Mouse (Mus musculus) kidney, embryonic 16.5 days (tissue): ENCODE data around the gene Gm49358. TPM values are rescaled to one million over a fixed set of nuclear protein-coding genes. Genes with fewer than 3 reads are reported as not detected.

Experiments
- ATAC-seq: fragments of 200-750 bp; cut with Nextera tagmentation; 2 replicates; pipeline ENCODE4 v1.8.0; 2017; ENCODE audit warnings: moderate TSS enrichment; ENCODE audit not compliant: low FRiP score, low TSS enrichment
- H3K27ac ChIP-seq: fragments of 300-500 bp; sonication (generic); 2 replicates; pipeline ENCODE4 v1.5.1; 2014; ENCODE audit warnings: low read length
- H3K27me3 ChIP-seq: fragments of 300-500 bp; sonication (generic); 2 replicates; pipeline ENCODE4 v1.6.1; 2014; ENCODE audit warnings: low read length, control low read depth, mixed read lengths; ENCODE audit not compliant: insufficient read depth
- H3K36me3 ChIP-seq: fragments of 300-500 bp; sonication (generic); 2 replicates; pipeline ENCODE4 v1.6.1; 2014; ENCODE audit warnings: low read length, control low read depth, mixed read lengths; ENCODE audit not compliant: insufficient read depth
- H3K4me1 ChIP-seq: fragments of 300-500 bp; sonication (generic); 2 replicates; pipeline ENCODE4 v1.6.1; 2014; ENCODE audit warnings: low read length, control low read depth, mixed read lengths; ENCODE audit not compliant: insufficient read depth
- H3K4me2 ChIP-seq: fragments of 300-500 bp; sonication (generic); replicated peaks from 2 replicates; pipeline ENCODE4 v1.6.1; 2014; ENCODE audit warnings: low read depth, low read length
- H3K4me3 ChIP-seq: fragments of 300-500 bp; sonication (generic); 2 replicates; pipeline ENCODE4 v1.5.1; 2014; ENCODE audit warnings: mild to moderate bottlenecking, low read length
- H3K9ac ChIP-seq: fragments of 300-500 bp; sonication (generic); replicated peaks from 2 replicates; pipeline ENCODE4 v1.6.1; 2014; ENCODE audit warnings: low read length
- H3K9me3 ChIP-seq: fragments of 300-500 bp; sonication (generic); 2 replicates; pipeline ENCODE4 v1.6.1; 2016; ENCODE audit warnings: low read length, control low read depth
- WGBS: fragments of 180-500 bp; shearing (Covaris S2); extraction: QIAGEN DNeasy Blood & Tissue Kit; methylation state at CpG from one replicate; pipeline ENCODE4 v1.1.7; 2014; 5-methylcytosine and 5-hydroxymethylcytosine counted together
- polyA plus RNA-seq: library from polyadenylated mRNA; unstranded; fragments of >200 nt; fragmentation: Nextera tagmentation; extraction: Ambion mirVana; gene quantifications from 2 replicates; pipeline ENCODE4 v1.2.1, GENCODE M21; 2015

Gene Gm49358
- not detected in 2 replicates for polyA plus RNA-seq

- Histone ChIP-seq H3K27me3 (no peaks in the 10 kb centered on the region), H3K4me3 (no peak within 1 kb of the TSS), H3K9ac (no peak within 1 kb of the TSS), H3K27ac (no peak within 1 kb of the TSS), H3K4me2 (no peak within 1 kb of the TSS), H3K9me3 (no peaks in the 10 kb centered on the region), H3K36me3 (no peaks in the 10 kb centered on the region), H3K4me1 (no peaks in the 10 kb centered on the region)
- WGBS, result 79% methylated on average over 5 of the region's 5 CpGs
- ATAC-seq, result no peak
Measured at GRCm38 (mm10) chr10:86763672-86764071, at the start of gene Gm49358. Gm49358 (plus strand) TSS chr10:86763972.

DNA sequence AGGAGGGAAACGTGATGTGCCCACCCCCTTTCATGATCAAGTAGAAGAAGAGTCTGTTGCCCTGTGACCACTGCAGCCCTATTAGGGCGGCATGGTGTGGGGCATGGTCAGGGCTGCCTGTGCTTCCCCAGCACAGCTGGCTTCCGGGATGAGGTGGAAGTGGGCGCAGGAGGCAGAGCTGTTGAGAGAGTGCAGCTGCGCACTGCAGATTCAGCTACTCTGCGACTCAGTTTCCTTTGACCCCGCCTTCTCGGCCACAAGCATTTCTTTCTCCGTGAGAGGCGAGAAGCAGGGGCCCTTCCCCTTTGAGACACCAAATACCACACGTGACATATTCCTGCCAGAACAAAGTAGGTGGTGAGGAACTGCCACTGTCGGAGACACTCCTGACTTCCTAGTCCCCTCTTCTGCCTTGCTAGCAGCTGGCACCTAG, 36.2 kb upstream of the Gm49358 start:
- 3% methylated on average over 12 of the region's 12 CpGs for WGBS
- Histone ChIP-seq H3K9ac (peak overlapping the region; percentile 68), H3K4me2 (peak overlapping the region; percentile 66), H3K27ac (peak overlapping the region; percentile 47), H3K9me3 (no peaks in the 10 kb centered on the region), H3K27me3 (no peaks in the 10 kb centered on the region), H3K4me3 (peak overlapping the region; percentile 40), H3K4me1 (peaks cover 10% of the 10 kb centered on the region), H3K36me3 (no peaks in the 10 kb centered on the region)
- ATAC-seq, result peak; percentile 90

GRCm38 (mm10) chr10:86728176-86728575, 35.6 kb upstream of the Gm49358 start:
- no peak for ATAC-seq
- no peak overlapping the region for H3K9ac ChIP-seq
- no peaks in the 10 kb centered on the region for H3K27me3 ChIP-seq
- H3K4me1 ChIP-seq, result peaks cover 10% of the 10 kb centered on the region
- H3K4me2 ChIP-seq, result no peak overlapping the region
- H3K27ac ChIP-seq, result peak overlapping the region; percentile 47; the same call in 1 of the 2 replicates
- H3K36me3 ChIP-seq, result no peaks in the 10 kb centered on the region
- no peaks in the 10 kb centered on the region for H3K9me3 ChIP-seq
- H3K4me3 ChIP-seq, result no peak overlapping the region
- 84% methylated on average over 3 of the region's 3 CpGs for WGBS

GRCm38 (mm10) chr10:86730823-86731499, 32.8 kb upstream of the Gm49358 start:
- peak; percentile 49; the same call in 1 of the 2 replicates for ATAC-seq
- H3K9ac ChIP-seq, result peak overlapping the region; percentile 77
- no peak overlapping the region for H3K27ac ChIP-seq
- no peaks in the 10 kb centered on the region for H3K27me3 ChIP-seq
- 7% methylated on average over 22 of the region's 22 CpGs for WGBS
- H3K9me3 ChIP-seq, result no peaks in the 10 kb centered on the region
- H3K4me2 ChIP-seq, result peak overlapping the region; percentile 86
- H3K4me1 ChIP-seq, result peaks cover 10% of the 10 kb centered on the region
- peak overlapping the region; percentile 57 for H3K4me3 ChIP-seq
- H3K36me3 ChIP-seq, result no peaks in the 10 kb centered on the region

- Histone ChIP-seq H3K27ac (no peak overlapping the region), H3K9me3 (no peaks in the 10 kb centered on the region), H3K4me1 (peaks cover 10% of the 10 kb centered on the region), H3K4me2 (no peak overlapping the region), H3K36me3 (no peaks in the 10 kb centered on the region), H3K27me3 (no peaks in the 10 kb centered on the region), H3K9ac (no peak overlapping the region; the same call in 1 of the 2 replicates), H3K4me3 (no peak overlapping the region; the same call in 1 of the 2 replicates)
- WGBS, result 63% methylated on average over 2 of the region's 2 CpGs
- no peak for ATAC-seq
Measured at GRCm38 (mm10) chr10:86731500-86731863, 32.3 kb upstream of the Gm49358 start.

DNA sequence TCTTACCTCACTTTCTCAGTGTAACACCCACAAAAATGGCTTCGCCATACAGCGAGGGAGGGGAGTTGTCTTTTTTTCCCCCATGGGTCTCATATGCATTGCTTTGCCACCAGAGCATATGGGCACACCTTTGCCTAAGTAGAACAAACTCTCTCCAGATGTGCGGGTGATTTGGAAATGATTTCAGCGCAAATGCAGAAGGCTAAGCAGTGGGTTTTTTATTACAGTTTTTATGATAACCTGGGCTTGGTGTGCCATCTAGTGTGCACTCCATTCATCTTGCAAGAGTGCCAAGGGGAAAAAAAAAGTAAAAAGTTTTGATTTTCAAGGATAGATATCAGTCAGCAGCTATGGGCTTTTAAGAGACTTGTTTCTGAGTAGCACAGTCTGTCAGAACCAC, 28.7 kb upstream of the Gm49358 start:
- no peak overlapping the region for H3K4me3 ChIP-seq

GRCm38 (mm10) chr10:86742918-86743317, 20.9 kb upstream of the Gm49358 start:
- Histone ChIP-seq H3K9ac (no peak overlapping the region), H3K36me3 (no peaks in the 10 kb centered on the region), H3K9me3 (no peaks in the 10 kb centered on the region), H3K4me1 (no peaks in the 10 kb centered on the region), H3K4me2 (no peak overlapping the region), H3K4me3 (no peak overlapping the region), H3K27me3 (no peaks in the 10 kb centered on the region), H3K27ac (no peak overlapping the region)
- ATAC-seq, result no peak
- 52% methylated on average over 2 of the region's 2 CpGs for WGBS

More for the DNA sequence above, 28.7 kb upstream of the Gm49358 start:
- H3K27ac ChIP-seq, result no peak overlapping the region
- H3K9ac ChIP-seq, result no peak overlapping the region
- no peaks in the 10 kb centered on the region for H3K27me3 ChIP-seq
- H3K36me3 ChIP-seq, result no peaks in the 10 kb centered on the region
- WGBS, result 85% methylated on average over 4 of the region's 4 CpGs
- no peak overlapping the region for H3K4me2 ChIP-seq
- no peaks in the 10 kb centered on the region for H3K9me3 ChIP-seq
- no peak for ATAC-seq
- no peaks in the 10 kb centered on the region for H3K4me1 ChIP-seq

DNA sequence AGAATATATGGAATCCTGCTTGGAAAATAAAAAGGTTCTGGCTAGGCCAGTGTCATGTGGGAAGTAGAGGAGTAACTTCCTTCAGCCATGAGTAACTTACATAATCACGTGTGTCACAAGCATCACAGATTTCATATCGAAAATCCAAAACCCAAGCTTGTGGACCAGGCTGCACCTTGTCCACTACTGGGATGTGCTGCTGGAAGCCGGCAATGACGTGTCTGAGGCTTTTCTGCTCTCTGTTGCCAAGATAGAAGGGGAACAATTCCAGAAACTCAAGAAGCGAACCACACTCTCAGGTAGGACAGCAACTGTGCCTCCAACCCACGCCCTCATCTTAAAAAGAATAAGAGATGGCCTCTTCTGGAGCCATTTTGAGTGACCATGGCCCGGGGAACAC, 19.5 kb upstream of the Gm49358 start:
- ATAC-seq, result no peak
- H3K36me3 ChIP-seq, result no peaks in the 10 kb centered on the region
- H3K4me2 ChIP-seq, result no peak overlapping the region
- no peak overlapping the region for H3K27ac ChIP-seq
- no peaks in the 10 kb centered on the region for H3K27me3 ChIP-seq
- no peak overlapping the region for H3K9ac ChIP-seq
- no peaks in the 10 kb centered on the region for H3K9me3 ChIP-seq
- H3K4me3 ChIP-seq, result no peak overlapping the region
- WGBS, result 90% methylated on average over 7 of the region's 7 CpGs
- H3K4me1 ChIP-seq, result no peaks in the 10 kb centered on the region

GRCm38 (mm10) chr10:86755816-86756502, 7.8 kb upstream of the Gm49358 start:
- H3K36me3 ChIP-seq, result no peaks in the 10 kb centered on the region
- H3K27me3 ChIP-seq, result no peaks in the 10 kb centered on the region
- 82% methylated on average over 6 of the region's 6 CpGs for WGBS
- ATAC-seq, result no peak
- H3K4me2 ChIP-seq, result no peak overlapping the region
- no peak overlapping the region for H3K27ac ChIP-seq
- no peaks in the 10 kb centered on the region for H3K9me3 ChIP-seq
- no peaks in the 10 kb centered on the region for H3K4me1 ChIP-seq
- H3K9ac ChIP-seq, result no peak overlapping the region
- no peak overlapping the region for H3K4me3 ChIP-seq

DNA sequence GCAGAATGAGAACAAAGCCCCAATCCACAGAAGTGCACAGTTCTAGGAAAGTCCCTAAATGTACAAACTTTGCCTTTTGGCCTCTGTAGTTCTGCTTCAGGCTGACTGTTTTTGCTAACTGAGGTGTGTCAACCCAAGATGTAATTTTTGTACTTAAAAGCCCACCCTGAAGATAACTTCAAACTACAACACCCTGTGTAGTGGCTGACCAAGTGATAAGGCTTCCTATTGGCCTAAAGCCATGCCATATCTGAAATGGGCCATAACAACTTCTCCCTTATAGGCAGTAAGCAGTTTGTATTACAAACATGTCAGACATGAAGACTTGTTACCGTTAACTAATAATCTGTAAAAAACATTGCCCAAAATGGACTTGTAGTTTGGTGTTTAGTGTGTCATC, 6.0 kb upstream of the Gm49358 start:
- Histone ChIP-seq H3K4me3 (no peak overlapping the region), H3K4me2 (no peak overlapping the region), H3K9me3 (no peaks in the 10 kb centered on the region), H3K9ac (no peak overlapping the region), H3K27me3 (no peaks in the 10 kb centered on the region), H3K36me3 (no peaks in the 10 kb centered on the region), H3K27ac (no peak overlapping the region), H3K4me1 (no peaks in the 10 kb centered on the region)
- ATAC-seq, result no peak
- WGBS, result 94% methylated on average over 1 of the region's 1 CpGs
